Mouse (Mus musculus) E14TG2a.4 (cell line): ENCODE results near the gene Omt2a.
"Not testable (repeated sequence)": the region's sequence is repeated elsewhere in the genome, so short reads cannot be mapped to it uniquely, and the experiment has no call there.

Source experiments
- H3K27me3 ChIP-seq: 2 replicates; pipeline ENCODE4 v1.6.1; 2014; ENCODE audit warnings: low read length, control low read depth; ENCODE audit not compliant: insufficient read depth
- H3K36me3 ChIP-seq: 2 replicates; pipeline ENCODE4 v1.6.1; 2014; ENCODE audit warnings: low read length, control low read depth; ENCODE audit not compliant: insufficient read depth
- H3K4me1 ChIP-seq: replicated peaks from 2 replicates; pipeline ENCODE4 v1.6.1; 2014; ENCODE audit warnings: low read depth, low read length, control low read depth
- H3K4me3 ChIP-seq: replicated peaks from 2 replicates; pipeline ENCODE4 v1.5.1; 2014; ENCODE audit warnings: mild to moderate bottlenecking, low read length
- H3K9me3 ChIP-seq: 2 replicates; pipeline ENCODE4 v1.6.1; 2014; ENCODE audit warnings: low read length, control low read depth
- CTCF ChIP-seq: conservative IDR thresholded peaks from 2 replicates; pipeline ENCODE4 v1.5.1; 2014; ENCODE audit warnings: low read length
- NANOG ChIP-seq: IDR thresholded peaks from 2 replicates; pipeline ENCODE4 v1.6.1; 2014; ENCODE audit warnings: borderline replicate concordance, low read length, mixed read lengths
- POU5F1 ChIP-seq: IDR thresholded peaks from 2 replicates; pipeline ENCODE4 v1.6.1; 2014; ENCODE audit warnings: low read length, borderline replicate concordance

Gene Omt2a

GRCm38 (mm10) chr9:78350007-78350406 lies 35.4 kb upstream of the Omt2a start:
- peak; percentile 58; the same call in 1 of the 2 replicates for TF ChIP-seq NANOG
- H3K36me3 ChIP-seq, H3K4me3 ChIP-seq, H3K9me3 ChIP-seq: not testable (repeated sequence)
- peaks cover 21% of the 10 kb centered on the region; the same call in 1 of the 2 replicates for H3K27me3 ChIP-seq
- H3K4me1 ChIP-seq: peaks cover 19% of the 10 kb centered on the region

GRCm38 (mm10) chr9:78349141-78349540 lies 34.5 kb upstream of the Omt2a start:
- H3K4me1 ChIP-seq: peaks cover 23% of the 10 kb centered on the region
- H3K9me3 ChIP-seq, H3K36me3 ChIP-seq, H3K4me3 ChIP-seq: not testable (repeated sequence)
- H3K27me3 ChIP-seq: peaks cover 21% of the 10 kb centered on the region; the same call in 1 of the 2 replicates

- not testable (repeated sequence) for H3K9me3 ChIP-seq, H3K36me3 ChIP-seq, H3K4me3 ChIP-seq
- Histone ChIP-seq H3K4me1 (peaks cover 23% of the 10 kb centered on the region), H3K27me3 (peaks cover 21% of the 10 kb centered on the region; the same call in 1 of the 2 replicates)
Measured at GRCm38 (mm10) chr9:78348206-78349004, 33.8 kb upstream of the Omt2a start.

GRCm38 (mm10) chr9:78347004-78347403 lies 32.4 kb upstream of the Omt2a start:
- peaks cover 19% of the 10 kb centered on the region; the same call in 1 of the 2 replicates for H3K27me3 ChIP-seq
- no peak for TF ChIP-seq POU5F1
- TF ChIP-seq CTCF: no peak
- TF ChIP-seq NANOG: no peak

GRCm38 (mm10) chr9:78345235-78345634 lies 30.6 kb upstream of the Omt2a start:
- H3K27me3 ChIP-seq: peaks cover 19% of the 10 kb centered on the region; the same call in 1 of the 2 replicates
- H3K36me3 ChIP-seq, H3K4me3 ChIP-seq, H3K9me3 ChIP-seq: not testable (repeated sequence)
- peaks cover 19% of the 10 kb centered on the region for H3K4me1 ChIP-seq

More at GRCm38 (mm10) chr9:78347004-78347403, 32.4 kb upstream of the Omt2a start:
- Histone ChIP-seq H3K9me3 (no peaks in the 10 kb centered on the region), H3K36me3 (no peaks in the 10 kb centered on the region), H3K4me3 (no peak overlapping the region), H3K4me1 (peaks cover 22% of the 10 kb centered on the region)

- not testable (repeated sequence) for H3K4me3 ChIP-seq, H3K9me3 ChIP-seq, H3K36me3 ChIP-seq
- Histone ChIP-seq H3K4me1 (peaks cover 11% of the 10 kb centered on the region; the same call in 1 of the 2 replicates), H3K27me3 (peaks cover 10% of the 10 kb centered on the region; the same call in 1 of the 2 replicates)
Measured at GRCm38 (mm10) chr9:78343055-78343454, 28.5 kb upstream of the Omt2a start.

GRCm38 (mm10) chr9:78342494-78342893 lies 27.9 kb upstream of the Omt2a start:
- peaks cover 11% of the 10 kb centered on the region; the same call in 1 of the 2 replicates for H3K4me1 ChIP-seq
- not testable (repeated sequence) for H3K36me3 ChIP-seq, H3K4me3 ChIP-seq, H3K9me3 ChIP-seq, H3K27me3 ChIP-seq

GRCm38 (mm10) chr9:78340324-78340723 lies 25.7 kb upstream of the Omt2a start:
- not testable (repeated sequence) for H3K4me3 ChIP-seq, H3K9me3 ChIP-seq, H3K36me3 ChIP-seq, H3K27me3 ChIP-seq
- H3K4me1 ChIP-seq: peaks cover 11% of the 10 kb centered on the region; the same call in 1 of the 2 replicates
- peak; percentile 76 for TF ChIP-seq CTCF

- not testable (repeated sequence) for H3K9me3 ChIP-seq, H3K4me3 ChIP-seq, H3K36me3 ChIP-seq, H3K4me1 ChIP-seq, H3K27me3 ChIP-seq
Measured at GRCm38 (mm10) chr9:78337050-78337449, 22.5 kb upstream of the Omt2a start.

- H3K4me1 ChIP-seq, H3K9me3 ChIP-seq, H3K36me3 ChIP-seq, H3K4me3 ChIP-seq, H3K27me3 ChIP-seq: not testable (repeated sequence)
Measured at GRCm38 (mm10) chr9:78327289-78327688, 12.7 kb upstream of the Omt2a start, which contains the start of gene Omt2b. Omt2b (plus strand) TSS chr9:78327589.
